Comparison of ENCODE assay signal across 8 mouse cellular contexts in genomic region chr12:55302485-55303441, GRCm38 (mm10). TPM values are rescaled to one million over a fixed set of nuclear protein-coding genes. Genes with fewer than 3 reads are reported as not detected.
DNase-seq lines count a peak whose midpoint lies in the region; ATAC-seq lines count a peak whose summit lies in the region.

TSS of gene Ppp2r3c (minus strand) at chr12:55302998.

- H3K9me3 ChIP-seq in heart, embryonic 13.5 days: peaks cover 3% of the 10 kb centered on the region; the same call in 1 of the 2 replicates
- 0 out of 2 replicates have a peak, but pooled peaks cover 4% of the 10 kb centered on the region for H3K9me3 ChIP-seq in liver, embryonic 12.5 days (replicated peaks)
- no peaks in the 10 kb centered on the region for H3K9me3 ChIP-seq in stomach, embryonic 15.5 days

- WGBS in heart, embryonic 13.5 days: under 1% methylated on average over 55 of the region's 55 CpGs
- under 1% methylated on average over 55 of the region's 55 CpGs for WGBS in liver, embryonic 12.5 days (ENCODE audit: insufficient replicate concordance)
- WGBS in stomach, embryonic 15.5 days: under 1% methylated on average over 55 of the region's 55 CpGs

- peak within 1 kb of the TSS; percentile 87 for H3K4me3 ChIP-seq in brown adipose tissue, adult 24 weeks (ENCODE audit: insufficient read depth, low read depth, low read length)
- peak within 1 kb of the TSS; percentile 64 for H3K4me3 ChIP-seq in heart, embryonic 13.5 days
- peak within 1 kb of the TSS; percentile 69 for H3K4me3 ChIP-seq in liver, embryonic 12.5 days
- H3K4me3 ChIP-seq in stomach, embryonic 15.5 days (replicated peaks): peak within 1 kb of the TSS; percentile 67

- peak within 1 kb of the TSS; percentile 84 for H3K9ac ChIP-seq in heart, embryonic 13.5 days
- peak within 1 kb of the TSS; percentile 80 for H3K9ac ChIP-seq in liver, embryonic 12.5 days
- H3K9ac ChIP-seq in stomach, embryonic 15.5 days: peak within 1 kb of the TSS; percentile 52

- peaks cover 32% of the 10 kb centered on the region for H3K36me3 ChIP-seq in heart, embryonic 13.5 days
- peaks cover 41% of the 10 kb centered on the region for H3K36me3 ChIP-seq in liver, embryonic 12.5 days
- H3K36me3 ChIP-seq in stomach, embryonic 15.5 days: peaks cover 6% of the 10 kb centered on the region

- H3K27me3 ChIP-seq in heart, embryonic 13.5 days (replicated peaks): no peaks in the 10 kb centered on the region
- no peaks in the 10 kb centered on the region for H3K27me3 ChIP-seq in liver, embryonic 12.5 days (replicated peaks)
- no peaks in the 10 kb centered on the region for H3K27me3 ChIP-seq in stomach, embryonic 15.5 days (replicated peaks)

- DNase-seq in CD4-positive, CD25-positive, alpha-beta regulatory T cell, adult 2 months (ENCODE audit: low read depth, low spot score): peak; percentile 95
- peak; percentile 71 for DNase-seq in fat pad, adult 2 months (ENCODE audit: extremely low read depth, low read depth, low spot score)
- DNase-seq in kidney, postnatal 10 days: peak; percentile 94
- DNase-seq in natural killer cell, adult 2 months (ENCODE audit: low spot score in 2 of 2): peak; percentile 88 to 91

- H3K4me1 ChIP-seq in brown adipose tissue, adult 24 weeks (ENCODE audit: control insufficient read depth, insufficient read depth, insufficient read length, low read length): peaks cover 8% of the 10 kb centered on the region; the same call in 1 of the 2 replicates
- H3K4me1 ChIP-seq in heart, embryonic 13.5 days: peaks cover 23% of the 10 kb centered on the region
- H3K4me1 ChIP-seq in liver, embryonic 12.5 days: peaks cover 33% of the 10 kb centered on the region
- peaks cover 8% of the 10 kb centered on the region for H3K4me1 ChIP-seq in stomach, embryonic 15.5 days

- ATAC-seq in heart, embryonic 13.5 days (ENCODE audit: extremely low read depth, insufficient number of reproducible peaks, low FRiP score, low TSS enrichment): peak; percentile 82
- ATAC-seq in liver, embryonic 12.5 days: peak; percentile 94
- peak; percentile 95 for ATAC-seq in stomach, embryonic 15.5 days (ENCODE audit: insufficient read depth, low FRiP score, low read depth)

- H3K27ac ChIP-seq in brown adipose tissue, adult 24 weeks (replicated peaks; ENCODE audit: low read depth, low read length): peak within 1 kb of the TSS; percentile 98
- peak within 1 kb of the TSS; percentile 93 for H3K27ac ChIP-seq in heart, embryonic 13.5 days (replicated peaks)
- H3K27ac ChIP-seq in liver, embryonic 12.5 days: peak within 1 kb of the TSS; percentile 96
- H3K27ac ChIP-seq in stomach, embryonic 15.5 days: peak within 1 kb of the TSS; percentile 95

- H3K4me2 ChIP-seq in heart, embryonic 13.5 days: peak within 1 kb of the TSS; percentile 74
- peak within 1 kb of the TSS; percentile 73 for H3K4me2 ChIP-seq in liver, embryonic 12.5 days
- peak within 1 kb of the TSS; percentile 56 for H3K4me2 ChIP-seq in stomach, embryonic 15.5 days

RNA-seq across cellular contexts. Expression of gene Ppp2r3c, which starts in this region (rescaled TPM):
- polyA plus RNA-seq in brown adipose tissue, adult 24 weeks (2012; ENCODE audit: insufficient read depth, insufficient read length, missing spikeins): 13.2 and 21.5 TPM in 2 replicates
- polyA plus RNA-seq in heart, embryonic 13.5 days (2015; fragmentation: Nextera tagmentation; extraction: Ambion mirVana): 9.5 and 10.1 TPM in 2 replicates
- polyA plus RNA-seq in liver, embryonic 12.5 days (2016; fragmentation: Nextera tagmentation; extraction: Ambion mirVana): 10.3 and 11.8 TPM in 2 replicates
- 9.5 and 11.6 TPM in 2 replicates for polyA plus RNA-seq in stomach, embryonic 15.5 days (2015; fragmentation: Nextera tagmentation; extraction: Ambion mirVana)

Comparison
In these comparisons a context has a peak if more than half of its experiments do, and no peak if none do; other contexts are left out.
1. Peak in every context shown above with its lines: DNase-seq, ATAC-seq, H3K4me3 ChIP-seq and H3K27ac ChIP-seq.